Mouse (Mus musculus) adrenal gland, adult 8-10 months (tissue): ENCODE data around the gene Gm5622. TPM values are rescaled to one million over a fixed set of nuclear protein-coding genes. Genes with fewer than 3 reads are reported as not detected.
"Not testable (repeated sequence)": the region's sequence is repeated elsewhere in the genome, so short reads cannot be mapped to it uniquely, and the experiment has no call there.

Experiments
- DNase-seq: peaks from one replicate; pipeline ENCODE4 v3.0.0; 2022
- total RNA-seq, 4 experiments: library from RNA; stranded (reverse); gene quantifications; 2 replicates each; pipeline ENCODE4 v1.2.4; 2022

The Gm5622 gene
- total RNA-seq: not detected

DNA sequence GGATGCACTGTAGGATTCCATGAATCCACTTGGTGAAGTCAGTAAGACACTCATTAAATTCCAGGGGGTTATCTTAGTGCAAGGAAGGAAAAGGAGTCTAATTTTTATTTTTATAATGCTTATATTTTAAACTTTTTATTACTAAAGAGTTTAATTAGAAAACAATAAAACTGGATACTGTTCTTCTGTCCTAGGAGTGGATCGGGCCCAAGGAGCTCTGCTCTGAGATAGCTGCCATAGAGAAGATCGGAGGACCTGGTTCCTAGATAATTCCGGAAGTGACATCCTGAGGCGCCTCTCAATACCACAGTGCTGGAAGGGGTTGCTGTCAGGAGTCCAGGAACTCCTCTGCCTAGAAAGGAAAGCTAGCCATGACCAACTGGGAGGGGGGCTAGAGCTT, at the start of gene Gm5622:
Gene Gm5622 (plus strand): TSS at position 301 of the 400 bp plus-strand sequence.
- DNase-seq: no peak

DNA sequence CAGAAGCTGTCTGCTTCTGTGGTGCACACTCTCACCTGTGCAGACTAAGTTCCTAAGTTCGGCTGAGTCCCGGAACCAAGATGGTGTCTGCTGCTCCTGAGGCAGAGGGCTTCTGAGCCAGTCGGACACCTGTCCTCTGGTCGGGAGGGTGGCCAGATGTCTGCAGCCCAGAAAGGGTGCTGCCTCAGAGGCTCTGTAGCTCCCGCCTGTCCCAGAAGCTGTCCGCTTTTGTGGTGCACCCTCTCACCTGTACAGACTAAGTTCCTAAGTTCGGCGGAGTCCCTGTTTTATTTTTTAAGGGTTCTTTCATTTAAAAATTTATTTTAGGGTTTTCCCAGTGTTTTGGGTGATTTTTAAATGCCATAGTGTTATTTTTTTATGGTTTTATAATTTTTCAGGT, 45.2 kb upstream of the Gm5622 start:
- DNase-seq: no peak

DNA sequence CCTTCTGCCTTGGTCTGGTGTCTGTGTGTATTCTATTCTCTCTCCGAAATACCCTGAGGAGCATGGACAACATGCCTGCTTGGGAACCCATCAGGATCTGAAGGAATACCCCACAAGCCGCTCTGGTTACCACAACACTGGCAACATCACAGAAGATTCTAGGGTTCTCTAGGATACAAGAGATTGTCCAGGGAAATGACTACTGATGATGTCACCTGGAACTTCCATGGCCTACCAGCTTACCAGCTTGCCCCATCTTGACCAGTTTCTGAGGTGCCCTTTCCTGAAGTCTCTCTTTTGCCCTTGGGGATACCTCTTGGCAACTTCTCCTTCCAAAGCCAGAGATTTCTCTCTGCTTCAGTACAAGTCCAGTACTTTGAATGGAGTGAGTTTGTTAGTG, 21.4 kb downstream of the Gm5622 start, which contains the start of gene Gm17175:
Gene Gm17175 (minus strand): TSS at position 101 of the 400 bp plus-strand sequence.
- DNase-seq: not testable (repeated sequence)

DNA sequence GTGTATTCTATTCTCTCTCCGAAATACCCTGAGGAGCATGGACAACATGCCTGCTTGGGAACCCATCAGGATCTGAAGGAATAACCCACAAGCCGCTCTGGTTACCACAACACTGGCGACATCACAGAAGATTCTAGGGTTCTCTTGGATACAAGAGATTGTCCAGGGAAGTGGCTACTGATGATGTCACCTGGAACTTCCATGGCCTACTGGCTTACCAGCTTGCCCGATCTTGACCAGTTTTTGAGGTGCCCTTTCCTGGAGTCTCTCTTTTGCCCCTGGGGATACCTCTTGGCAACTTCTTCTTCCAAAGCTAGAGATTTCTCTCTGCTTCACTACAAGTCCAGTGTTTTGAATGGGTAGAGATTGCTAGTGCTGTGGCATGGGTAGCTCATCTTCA, 39.4 kb downstream of the Gm5622 start, which contains the start of gene Gm17174:
Gene Gm17174 (minus strand): TSS at position 101 of the 400 bp plus-strand sequence.
- DNase-seq: not testable (repeated sequence)

DNA sequence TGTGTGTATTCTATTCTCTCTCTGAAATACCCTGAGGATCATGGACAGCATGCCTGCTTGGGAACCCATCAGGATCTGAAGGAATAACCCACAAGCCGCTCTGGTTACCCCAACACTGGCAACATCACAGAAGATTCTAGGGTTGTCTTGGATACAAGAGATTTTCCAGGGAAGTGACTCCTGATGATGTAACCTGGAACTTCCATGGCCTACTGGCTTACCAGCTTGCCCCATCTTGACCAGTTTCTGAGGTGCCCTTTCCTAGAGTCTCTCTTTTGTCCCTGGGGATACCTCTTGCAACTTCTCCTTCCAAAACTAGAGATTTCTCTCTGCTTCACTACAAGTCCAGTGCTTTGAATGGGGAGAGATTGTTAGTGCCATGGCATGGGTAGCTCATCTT, 58.6 kb downstream of the Gm5622 start, which contains the start of gene Gm17078:
Gene Gm17078 (minus strand): TSS at position 101 of the 400 bp plus-strand sequence.
- no peak for DNase-seq

DNA sequence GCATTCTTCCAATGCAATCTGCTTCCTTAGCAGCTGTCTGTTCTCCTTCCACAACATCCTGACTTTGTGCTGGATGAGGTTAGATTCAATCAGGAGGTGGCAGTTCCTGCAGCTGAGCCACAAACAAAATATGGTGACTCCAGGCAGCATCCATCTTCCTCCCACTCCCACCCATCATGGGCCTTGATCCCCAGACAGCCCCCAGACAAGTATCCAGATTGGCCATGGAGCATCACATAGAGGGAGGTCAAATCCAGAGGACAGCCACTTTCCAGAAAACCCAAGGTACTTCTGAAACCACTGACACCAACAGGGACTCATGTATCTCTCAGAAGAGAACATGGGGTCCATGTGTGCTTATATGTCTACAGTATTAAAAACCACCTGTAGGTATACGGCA, 79.8 kb downstream of the Gm5622 start:
- DNase-seq: not testable (repeated sequence)

DNA sequence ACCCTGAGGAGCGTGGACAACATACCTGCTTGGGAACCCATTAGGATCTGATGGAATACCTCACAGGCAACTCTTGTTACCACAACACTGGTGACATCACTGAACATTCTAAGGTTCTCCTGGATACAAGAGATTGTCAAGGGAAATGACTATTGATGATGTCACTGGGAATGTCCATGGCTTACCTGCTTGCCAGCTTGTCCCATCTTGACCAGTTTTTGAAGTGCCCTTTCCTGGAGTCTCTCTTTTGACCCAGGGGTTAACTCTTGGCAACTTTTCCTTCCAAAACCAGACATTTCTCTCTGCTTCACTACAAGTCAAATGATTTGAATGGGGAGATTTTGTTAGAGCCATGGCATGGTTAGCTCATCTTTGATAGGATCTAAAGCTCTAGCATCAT, 83.0 kb downstream of the Gm5622 start, which contains the start of gene Gm4181:
Gene Gm4181 (minus strand): TSS at position 101 of the 400 bp plus-strand sequence.
- DNase-seq: not testable (repeated sequence)

DNA sequence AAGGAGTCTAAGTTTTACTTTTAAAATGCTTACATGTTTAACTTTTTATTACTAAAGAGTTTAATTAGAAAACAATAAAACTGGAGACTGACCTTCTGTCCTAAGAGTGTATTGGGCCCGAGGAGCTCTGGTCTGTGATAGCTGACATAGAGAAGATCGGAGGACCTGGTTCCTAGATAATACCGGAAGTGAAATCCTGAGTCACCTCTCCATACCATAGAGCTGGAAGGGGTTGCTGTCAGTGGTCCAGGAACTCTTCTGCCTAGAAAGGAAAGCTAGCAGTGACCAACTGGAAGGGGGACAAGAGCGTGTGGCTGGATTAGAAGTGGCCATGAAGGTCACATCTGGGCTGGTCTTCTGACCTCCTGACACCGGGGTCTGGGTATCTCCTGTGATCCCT, 124.7 kb downstream of the Gm5622 start:
- no peak for DNase-seq

DNA sequence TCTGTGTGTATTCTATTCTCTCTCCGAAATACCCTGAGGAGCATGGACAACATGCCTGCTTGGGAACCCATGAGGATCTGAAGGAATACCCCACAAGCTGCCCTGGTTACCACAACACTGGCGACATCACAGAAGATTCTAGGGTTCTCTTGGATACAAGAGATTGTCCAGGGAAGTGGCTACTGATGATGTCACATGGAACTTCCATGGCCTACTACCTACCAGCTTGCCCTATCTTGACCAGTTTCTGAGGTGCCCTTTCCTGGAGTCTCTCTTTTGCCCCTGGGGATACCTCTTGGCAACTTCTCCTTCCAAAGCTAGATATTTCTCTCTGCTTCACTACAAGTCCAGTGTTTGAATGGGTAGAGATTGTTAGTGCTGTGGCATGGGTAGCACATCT, 142.8 kb downstream of the Gm5622 start, which contains the start of gene Gm17079:
Gene Gm17079 (minus strand): TSS at position 101 of the 400 bp plus-strand sequence.
- not testable (repeated sequence) for DNase-seq

Other genes with a start within 250 kb of the Gm5622 start
- not detected for gene Gm7247, start 191.0 kb upstream of the Gm5622 start, total RNA-seq
- not detected for gene Vmn2r88, start 142.0 kb upstream of the Gm5622 start, total RNA-seq
- not detected for gene Vmn2r89, start 100.9 kb upstream of the Gm5622 start, total RNA-seq
- not detected for gene Gm17175, start 21.3 kb downstream of the Gm5622 start, total RNA-seq
- gene Gm17174, start 39.3 kb downstream of the Gm5622 start, total RNA-seq: not detected
- gene Gm17078, start 58.5 kb downstream of the Gm5622 start, total RNA-seq: not detected
- not detected for gene Gm4181, start 82.9 kb downstream of the Gm5622 start, total RNA-seq
- not detected for gene Gm17079, start 142.7 kb downstream of the Gm5622 start, total RNA-seq
- not detected for gene Gm5800, start 164.4 kb downstream of the Gm5622 start, total RNA-seq
- not detected for gene Ang4, start 220.8 kb downstream of the Gm5622 start, total RNA-seq
- gene AY358078, start 247.3 kb downstream of the Gm5622 start, total RNA-seq: not detected